Mouse (Mus musculus): Measurements from ENCODE around the gene Susd1. TPM values are rescaled to one million over a fixed set of nuclear protein-coding genes. Genes with fewer than 3 reads are reported as not detected.
A peak's percentile ranks its signal among the peaks of the same experiment; 100 is the strongest.

Gene Susd1
- 2.1 and 2.2 TPM in 2 replicates for polyA plus RNA-seq (2014; fragmentation: Nextera tagmentation; extraction: Ambion mirVana)

DNA sequence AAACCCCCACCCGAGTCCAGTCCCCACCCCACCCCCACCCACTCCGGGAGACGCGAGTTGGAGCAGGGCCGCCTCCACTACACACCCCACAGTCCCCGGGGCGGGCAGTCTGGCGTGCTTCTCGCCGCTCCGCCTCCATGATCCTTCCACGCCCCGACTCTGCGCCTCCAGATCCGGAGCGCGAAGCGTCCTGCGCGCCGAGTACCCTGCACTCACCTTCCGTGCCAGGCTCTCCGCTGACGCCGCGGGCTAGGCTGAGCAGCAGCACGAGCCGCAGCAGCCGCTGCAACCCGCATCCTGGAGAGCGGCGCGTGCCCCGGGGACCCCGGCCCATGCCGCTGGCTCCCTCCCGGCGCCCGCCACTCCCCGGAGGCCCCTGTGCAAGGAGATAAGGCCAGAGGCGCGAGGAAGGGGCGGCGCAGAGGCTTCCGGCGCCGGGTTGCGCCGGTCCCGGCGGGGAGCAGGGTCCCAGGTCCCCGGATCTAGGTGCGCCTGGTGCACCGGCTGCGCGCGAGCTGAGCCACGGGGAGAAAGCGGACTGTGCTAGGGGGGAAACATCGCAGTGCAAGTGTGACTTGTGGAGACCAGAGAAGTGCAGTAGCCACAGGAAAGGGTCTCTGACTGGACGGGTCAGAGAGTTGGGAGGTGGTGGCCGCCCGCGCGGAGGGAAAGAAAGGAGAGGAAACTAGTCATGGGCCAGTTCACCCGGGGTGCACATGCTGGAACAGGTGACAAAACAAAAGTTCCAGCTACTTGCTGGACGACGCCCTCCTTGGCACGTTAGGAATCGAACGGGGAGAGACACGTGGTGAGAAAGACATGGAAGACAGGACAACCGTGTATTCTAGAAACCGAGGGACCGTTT, at the start of gene Susd1:
Gene Susd1, minus strand, starts transcription at position 644 of the 865 bp plus-strand sequence.
- WGBS = under 1% methylated on average over 36 of the region's 75 CpGs
- H3K27me3 ChIP-seq (replicated peaks; ENCODE audit: control insufficient read depth, insufficient read depth, low read length) = peaks cover 13% of the 10 kb centered on the region; the same call in 1 of the 2 replicates
- peak within 1 kb of the TSS; percentile 67 for H3K9ac ChIP-seq (ENCODE audit: low read depth, low read length)
- H3K36me3 ChIP-seq (ENCODE audit: control insufficient read depth, insufficient read depth, low read length) = no peaks in the 10 kb centered on the region
- H3K4me1 ChIP-seq (ENCODE audit: control insufficient read depth, insufficient read depth, low read length) = peaks cover 5% of the 10 kb centered on the region; the same call in 1 of the 2 replicates
- peak within 1 kb of the TSS; percentile 100 for H3K4me2 ChIP-seq (ENCODE audit: low read depth, low read length)
- no peaks in the 10 kb centered on the region for H3K9me3 ChIP-seq (ENCODE audit: control insufficient read depth, low read length)
- ATAC-seq (ENCODE audit: low read depth) (peak; percentile 81), DNase-seq (ENCODE audit: low spot score) (peak; percentile 76)
- no peak within 1 kb of the TSS for H3K27ac ChIP-seq (replicated peaks; ENCODE audit: low read depth, low read length)
- H3K4me3 ChIP-seq (ENCODE audit: low read depth, low read length) = peak within 1 kb of the TSS; percentile 54

DNA sequence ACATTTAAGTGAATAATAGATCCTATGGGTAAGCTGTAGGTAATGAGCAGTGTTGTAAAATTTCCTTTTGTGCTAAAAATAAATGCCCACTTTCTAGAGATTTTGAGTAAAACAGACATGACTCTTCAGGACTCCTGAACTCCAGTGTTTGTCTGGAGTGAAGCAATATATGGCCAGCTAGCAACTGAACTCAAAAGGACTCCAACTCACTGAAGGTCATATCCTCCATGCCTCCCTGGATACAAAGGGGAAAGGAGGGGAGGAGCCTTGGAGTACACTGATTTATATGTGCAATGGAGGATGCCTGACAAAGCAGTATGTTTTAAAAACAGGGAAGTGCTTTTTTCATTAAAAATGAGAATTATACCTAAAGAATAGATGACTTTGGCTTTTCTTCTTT, 32.9 kb upstream of the Susd1 start:
- Histone ChIP-seq H3K9ac (ENCODE audit: low read depth, low read length) (no peak overlapping the region), H3K27ac (replicated peaks; ENCODE audit: low read depth, low read length) (no peak overlapping the region), H3K27me3 (replicated peaks; ENCODE audit: control insufficient read depth, insufficient read depth, low read length) (no peaks in the 10 kb centered on the region), H3K36me3 (ENCODE audit: control insufficient read depth, insufficient read depth, low read length) (peaks cover 16% of the 10 kb centered on the region), H3K4me2 (ENCODE audit: low read depth, low read length) (no peak overlapping the region), H3K9me3 (ENCODE audit: control insufficient read depth, low read length) (no peaks in the 10 kb centered on the region), H3K4me1 (ENCODE audit: control insufficient read depth, insufficient read depth, low read length) (no peaks in the 10 kb centered on the region), H3K4me3 (ENCODE audit: low read depth, low read length) (no peak overlapping the region)
- no peak for DNase-seq (ENCODE audit: low spot score)
- no peak for ATAC-seq (ENCODE audit: low read depth)

DNA sequence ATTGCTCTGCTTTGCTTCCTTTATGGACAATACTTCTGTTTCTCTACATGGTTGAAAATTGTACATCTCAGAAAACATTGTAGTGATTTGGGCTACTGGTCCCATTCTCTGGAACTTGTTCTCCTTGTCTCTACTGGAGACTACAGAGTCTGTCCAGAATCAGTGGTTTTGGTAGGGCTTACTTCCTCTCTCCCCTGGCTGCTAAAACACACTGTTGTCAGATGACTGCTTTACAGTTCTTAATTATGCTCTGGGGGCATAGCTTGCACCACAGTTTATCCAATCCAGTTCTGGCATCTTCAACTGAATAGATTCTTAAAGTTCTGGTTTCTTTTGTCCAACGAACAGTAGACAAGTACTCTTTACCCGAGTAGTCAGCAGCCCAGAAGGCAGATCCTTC, 27.0 kb upstream of the Susd1 start:
- DNase-seq (ENCODE audit: low spot score) (no peak), ATAC-seq (ENCODE audit: low read depth) (no peak)
- Histone ChIP-seq H3K27me3 (replicated peaks; ENCODE audit: control insufficient read depth, insufficient read depth, low read length) (no peaks in the 10 kb centered on the region), H3K9me3 (ENCODE audit: control insufficient read depth, low read length) (no peaks in the 10 kb centered on the region), H3K4me3 (ENCODE audit: low read depth, low read length) (no peak overlapping the region), H3K36me3 (ENCODE audit: control insufficient read depth, insufficient read depth, low read length) (no peaks in the 10 kb centered on the region), H3K9ac (ENCODE audit: low read depth, low read length) (no peak overlapping the region), H3K27ac (replicated peaks; ENCODE audit: low read depth, low read length) (no peak overlapping the region), H3K4me2 (ENCODE audit: low read depth, low read length) (no peak overlapping the region), H3K4me1 (ENCODE audit: control insufficient read depth, insufficient read depth, low read length) (no peaks in the 10 kb centered on the region)
- WGBS = 80% methylated on average over 2 of the region's 2 CpGs

DNA sequence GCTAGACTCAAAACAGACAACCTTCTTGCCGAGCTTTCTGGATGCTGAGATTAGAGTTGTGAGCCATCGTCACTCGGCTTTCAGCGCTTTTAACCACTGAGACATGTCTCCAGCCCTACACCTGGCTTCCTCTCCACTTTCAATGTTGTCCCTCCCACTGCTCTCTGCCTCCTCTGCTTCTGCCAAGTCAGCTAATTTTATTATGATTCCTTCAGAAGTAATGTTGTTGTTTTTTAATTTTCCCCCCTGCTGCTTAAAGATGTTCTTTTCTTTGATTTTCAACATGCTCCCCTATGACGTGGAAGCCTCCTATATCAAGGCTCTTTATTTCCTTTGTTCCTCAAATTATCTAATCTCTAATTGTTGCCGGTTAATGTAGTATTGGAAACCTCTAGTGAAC, 26.2 kb upstream of the Susd1 start:
- no peak overlapping the region for H3K4me2 ChIP-seq (ENCODE audit: low read depth, low read length)
- no peaks in the 10 kb centered on the region for H3K27me3 ChIP-seq (replicated peaks; ENCODE audit: control insufficient read depth, insufficient read depth, low read length)
- ATAC-seq (ENCODE audit: low read depth) (no peak), DNase-seq (ENCODE audit: low spot score) (no peak)
- no peak overlapping the region for H3K4me3 ChIP-seq (ENCODE audit: low read depth, low read length)
- H3K27ac ChIP-seq (replicated peaks; ENCODE audit: low read depth, low read length) = no peak overlapping the region
- 73% methylated on average over 6 of the region's 6 CpGs for WGBS
- H3K4me1 ChIP-seq (ENCODE audit: control insufficient read depth, insufficient read depth, low read length) = no peaks in the 10 kb centered on the region
- H3K9me3 ChIP-seq (ENCODE audit: control insufficient read depth, low read length) = no peaks in the 10 kb centered on the region
- no peak overlapping the region for H3K9ac ChIP-seq (ENCODE audit: low read depth, low read length)
- H3K36me3 ChIP-seq (ENCODE audit: control insufficient read depth, insufficient read depth, low read length) = no peaks in the 10 kb centered on the region

DNA sequence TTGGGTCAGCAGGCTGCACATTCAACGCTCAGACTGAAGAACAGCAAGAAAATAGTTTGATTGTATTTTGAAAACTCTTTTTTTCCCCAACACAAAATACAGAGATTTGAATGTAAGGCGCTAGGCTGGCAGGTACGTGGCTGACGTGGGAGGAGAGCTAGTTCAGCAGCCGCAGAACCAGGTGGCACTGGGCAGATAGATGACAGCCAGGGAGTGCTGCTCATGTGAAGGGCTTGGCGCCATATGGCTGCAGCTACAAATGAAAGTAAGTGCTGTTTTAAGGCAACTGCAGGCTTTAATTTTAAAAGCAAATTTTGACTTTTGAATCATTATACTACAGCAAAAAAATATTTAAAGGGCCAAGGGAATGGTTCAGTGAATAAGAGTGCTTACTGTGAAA, 24.1 kb upstream of the Susd1 start:
- H3K4me2 ChIP-seq (ENCODE audit: low read depth, low read length) = no peak overlapping the region
- H3K27ac ChIP-seq (replicated peaks; ENCODE audit: low read depth, low read length) = no peak overlapping the region
- WGBS = 79% methylated on average over 6 of the region's 6 CpGs

DNA sequence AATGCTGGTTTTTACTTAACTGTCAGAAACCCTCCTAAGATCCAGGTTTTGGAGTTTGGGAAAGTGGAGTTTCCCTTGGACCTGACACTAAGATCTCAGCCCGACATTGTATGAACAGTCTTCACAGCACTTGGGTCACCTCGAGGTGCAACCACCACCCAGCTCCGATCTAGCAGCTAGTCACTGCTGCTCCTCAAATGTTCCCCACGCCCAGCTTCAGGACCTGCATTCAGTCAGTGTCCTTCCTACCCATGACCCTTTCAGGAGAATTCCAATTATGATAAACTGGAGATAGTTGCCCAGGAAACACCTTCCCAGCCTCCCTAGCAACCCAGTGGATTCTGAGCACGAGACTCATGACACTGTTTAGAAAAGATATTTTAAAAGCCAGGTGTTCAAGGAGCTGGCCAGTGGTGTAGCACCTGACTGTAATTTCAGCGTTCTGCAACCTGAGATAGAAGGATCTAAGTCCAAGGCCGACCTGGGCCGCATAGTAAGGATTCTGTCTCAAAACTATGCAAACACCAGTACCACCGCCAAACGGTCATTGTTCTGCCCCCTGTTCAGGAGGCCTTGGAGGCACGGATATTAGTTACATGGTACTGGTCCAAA, 22.8 kb upstream of the Susd1 start:
- H3K27ac ChIP-seq (replicated peaks; ENCODE audit: low read depth, low read length) = no peak overlapping the region
- no peak overlapping the region for H3K4me2 ChIP-seq (ENCODE audit: low read depth, low read length)
- H3K27me3 ChIP-seq (replicated peaks; ENCODE audit: control insufficient read depth, insufficient read depth, low read length) = no peaks in the 10 kb centered on the region
- 78% methylated on average over 11 of the region's 11 CpGs for WGBS
- no peak for DNase-seq (ENCODE audit: low spot score)
- no peak overlapping the region for H3K4me3 ChIP-seq (ENCODE audit: low read depth, low read length)
- ATAC-seq (ENCODE audit: low read depth) = peak; percentile 44; the same call in 1 of the 2 replicates
- H3K9ac ChIP-seq (ENCODE audit: low read depth, low read length) = no peak overlapping the region
- no peaks in the 10 kb centered on the region for H3K36me3 ChIP-seq (ENCODE audit: control insufficient read depth, insufficient read depth, low read length)
- peaks cover 7% of the 10 kb centered on the region; the same call in 1 of the 2 replicates for H3K4me1 ChIP-seq (ENCODE audit: control insufficient read depth, insufficient read depth, low read length)
- H3K9me3 ChIP-seq (ENCODE audit: control insufficient read depth, low read length) = no peaks in the 10 kb centered on the region

More for the DNA sequence above, 24.1 kb upstream of the Susd1 start:
- DNase-seq (ENCODE audit: low spot score) (no peak), ATAC-seq (ENCODE audit: low read depth) (no peak)
- Histone ChIP-seq H3K36me3 (ENCODE audit: control insufficient read depth, insufficient read depth, low read length) (no peaks in the 10 kb centered on the region), H3K27me3 (replicated peaks; ENCODE audit: control insufficient read depth, insufficient read depth, low read length) (no peaks in the 10 kb centered on the region), H3K9ac (ENCODE audit: low read depth, low read length) (no peak overlapping the region), H3K4me3 (ENCODE audit: low read depth, low read length) (no peak overlapping the region), H3K9me3 (ENCODE audit: control insufficient read depth, low read length) (no peaks in the 10 kb centered on the region), H3K4me1 (ENCODE audit: control insufficient read depth, insufficient read depth, low read length) (peaks cover 7% of the 10 kb centered on the region; the same call in 1 of the 2 replicates)

DNA sequence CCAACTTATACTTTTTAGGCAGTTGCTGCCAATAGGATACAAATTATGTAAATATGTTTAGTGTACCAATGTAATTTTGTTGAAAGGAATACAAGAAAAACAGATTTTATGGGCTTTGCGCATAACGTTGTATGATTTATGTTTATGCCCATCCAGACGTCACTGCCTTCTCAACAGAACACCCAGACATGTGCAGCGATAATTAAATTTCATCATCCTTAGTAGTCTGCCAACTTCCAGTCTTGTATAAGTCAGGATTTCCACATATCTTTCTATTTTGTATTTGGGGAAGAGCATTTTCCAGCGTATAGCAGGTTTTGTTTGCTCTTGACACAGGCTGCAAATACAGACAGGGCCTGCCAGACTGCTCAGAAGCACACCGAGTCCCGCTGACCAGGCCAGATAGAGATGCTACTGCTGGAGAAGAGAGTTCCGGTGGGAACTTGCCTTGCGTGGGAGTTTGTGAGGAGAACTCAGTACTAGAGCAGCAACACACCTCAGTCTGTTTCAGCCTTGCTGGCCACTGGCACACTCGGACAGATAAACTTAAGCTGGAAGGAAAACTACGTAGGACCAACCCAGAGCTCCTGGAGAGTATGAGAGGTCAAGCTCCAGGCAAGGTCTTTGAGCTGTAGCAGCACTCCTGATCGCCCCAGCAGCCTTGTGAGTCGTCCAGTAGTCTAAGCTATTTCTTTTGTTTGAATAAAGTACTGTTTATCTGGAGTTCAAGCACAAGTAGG, 21.0 kb upstream of the Susd1 start:
- WGBS = 77% methylated on average over 13 of the region's 13 CpGs
- H3K4me1 ChIP-seq (ENCODE audit: control insufficient read depth, insufficient read depth, low read length) = peaks cover 7% of the 10 kb centered on the region; the same call in 1 of the 2 replicates
- no peak overlapping the region for H3K4me3 ChIP-seq (ENCODE audit: low read depth, low read length)
- no peak overlapping the region for H3K9ac ChIP-seq (ENCODE audit: low read depth, low read length)
- H3K27ac ChIP-seq (replicated peaks; ENCODE audit: low read depth, low read length) = peak overlapping the region; percentile 21; the same call in 1 of the 2 replicates
- H3K9me3 ChIP-seq (ENCODE audit: control insufficient read depth, low read length) = no peaks in the 10 kb centered on the region
- H3K36me3 ChIP-seq (ENCODE audit: control insufficient read depth, insufficient read depth, low read length) = no peaks in the 10 kb centered on the region
- no peak overlapping the region for H3K4me2 ChIP-seq (ENCODE audit: low read depth, low read length)
- ATAC-seq (ENCODE audit: low read depth) (no peak), DNase-seq (ENCODE audit: low spot score) (peak; percentile 26)
- no peaks in the 10 kb centered on the region for H3K27me3 ChIP-seq (replicated peaks; ENCODE audit: control insufficient read depth, insufficient read depth, low read length)

DNA sequence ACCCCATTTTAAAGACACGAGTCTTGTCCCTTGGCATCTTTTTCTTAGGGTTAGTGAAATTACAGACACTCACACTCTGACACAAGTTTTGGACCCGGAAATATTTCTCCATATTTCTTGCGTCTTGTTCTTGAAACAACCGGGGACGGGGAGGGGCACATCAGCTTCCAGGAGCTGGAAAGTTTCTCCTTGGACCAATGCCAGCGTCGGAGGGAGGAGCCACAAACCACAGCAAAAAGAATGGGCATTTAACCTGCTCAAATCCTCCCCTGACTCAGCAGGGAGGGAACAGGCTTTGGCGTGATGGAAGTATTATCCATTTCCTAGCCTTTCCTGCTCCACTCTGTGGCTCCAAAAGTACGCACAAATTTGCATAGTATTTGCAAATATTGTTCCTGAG, 19.5 kb upstream of the Susd1 start:
- Histone ChIP-seq H3K9ac (ENCODE audit: low read depth, low read length) (no peak overlapping the region), H3K27ac (replicated peaks; ENCODE audit: low read depth, low read length) (no peak overlapping the region; the same call in 1 of the 2 replicates), H3K9me3 (ENCODE audit: control insufficient read depth, low read length) (no peaks in the 10 kb centered on the region), H3K27me3 (replicated peaks; ENCODE audit: control insufficient read depth, insufficient read depth, low read length) (no peaks in the 10 kb centered on the region), H3K4me2 (ENCODE audit: low read depth, low read length) (no peak overlapping the region; the same call in 1 of the 2 replicates), H3K4me3 (ENCODE audit: low read depth, low read length) (no peak overlapping the region), H3K4me1 (ENCODE audit: control insufficient read depth, insufficient read depth, low read length) (peaks cover 7% of the 10 kb centered on the region; the same call in 1 of the 2 replicates), H3K36me3 (ENCODE audit: control insufficient read depth, insufficient read depth, low read length) (no peaks in the 10 kb centered on the region)
- DNase-seq (ENCODE audit: low spot score) (peak; percentile 81), ATAC-seq (ENCODE audit: low read depth) (peak; percentile 38; the same call in 1 of the 2 replicates)
- WGBS = 26% methylated on average over 9 of the region's 9 CpGs
